Mouse (Mus musculus) intestine, postnatal 0 days (tissue): Measurements from ENCODE around the gene Kazn. TPM values are rescaled to one million over a fixed set of nuclear protein-coding genes. Genes with fewer than 3 reads are reported as not detected.

Experiments used
- ATAC-seq: fragments of 200-750 bp; cut with Nextera tagmentation; 2 replicates; pipeline ENCODE4 v1.8.0; 2017; ENCODE audit warnings: mild to moderate bottlenecking, moderate TSS enrichment, moderate library complexity
- H3K27ac ChIP-seq: fragments of 300-500 bp; sonication (generic); 2 replicates; pipeline ENCODE4 v1.5.1; 2014; ENCODE audit warnings: mild to moderate bottlenecking, low read depth, low read length, moderate library complexity
- H3K27me3 ChIP-seq: fragments of 300-500 bp; sonication (generic); replicated peaks from 2 replicates; pipeline ENCODE4 v1.6.1; 2014; ENCODE audit warnings: low read length, mixed read lengths; ENCODE audit not compliant: control insufficient read depth, insufficient read depth
- H3K36me3 ChIP-seq: fragments of 300-500 bp; sonication (generic); 2 replicates; pipeline ENCODE4 v1.6.1; 2014; ENCODE audit warnings: mild to moderate bottlenecking, moderate library complexity; ENCODE audit not compliant: control insufficient read depth, insufficient read depth
- H3K4me1 ChIP-seq: fragments of 300-500 bp; sonication (generic); replicated peaks from 2 replicates; pipeline ENCODE4 v1.6.1; 2014; ENCODE audit warnings: antibody characterized with exemption, low read length, mixed read lengths; ENCODE audit not compliant: control insufficient read depth, insufficient read depth
- H3K4me2 ChIP-seq: fragments of 300-500 bp; sonication (generic); replicated peaks from 2 replicates; pipeline ENCODE4 v1.6.1; 2014; ENCODE audit warnings: low read depth, mild to moderate bottlenecking, moderate library complexity
- H3K4me3 ChIP-seq: fragments of 300-500 bp; sonication (generic); 2 replicates; pipeline ENCODE4 v1.5.1; 2014; ENCODE audit warnings: low read depth, low read length
- H3K9ac ChIP-seq: fragments of 300-500 bp; sonication (generic); 2 replicates; pipeline ENCODE4 v1.6.1; 2014; ENCODE audit warnings: mild to moderate bottlenecking, low read depth, low read length
- H3K9me3 ChIP-seq: fragments of 300-500 bp; sonication (generic); 2 replicates; pipeline ENCODE4 v1.6.1; 2016; ENCODE audit warnings: mixed run types; ENCODE audit not compliant: control insufficient read depth
- CTCF ChIP-seq: sonication (generic); IDR thresholded peaks from 2 replicates; pipeline ENCODE4 v1.5.1; 2016; ENCODE audit warnings: low read depth, mild to moderate bottlenecking, control low read depth, antibody characterized with exemption, moderate library complexity
- WGBS: fragments of 180-500 bp; shearing (Covaris S2); extraction: QIAGEN DNeasy Blood & Tissue Kit; methylation state at CpG from one replicate; pipeline ENCODE4 v1.1.7; 2014; 5-methylcytosine and 5-hydroxymethylcytosine counted together
- polyA plus RNA-seq: library from polyadenylated mRNA; unstranded; fragments of >200 nt; fragmentation: Nextera tagmentation; extraction: Ambion mirVana; gene quantifications from 2 replicates; pipeline ENCODE4 v1.2.1, GENCODE M21; 2015

Gene Kazn
- polyA plus RNA-seq, 1 experiment from 2014 or later: 17.5 TPM

DNA sequence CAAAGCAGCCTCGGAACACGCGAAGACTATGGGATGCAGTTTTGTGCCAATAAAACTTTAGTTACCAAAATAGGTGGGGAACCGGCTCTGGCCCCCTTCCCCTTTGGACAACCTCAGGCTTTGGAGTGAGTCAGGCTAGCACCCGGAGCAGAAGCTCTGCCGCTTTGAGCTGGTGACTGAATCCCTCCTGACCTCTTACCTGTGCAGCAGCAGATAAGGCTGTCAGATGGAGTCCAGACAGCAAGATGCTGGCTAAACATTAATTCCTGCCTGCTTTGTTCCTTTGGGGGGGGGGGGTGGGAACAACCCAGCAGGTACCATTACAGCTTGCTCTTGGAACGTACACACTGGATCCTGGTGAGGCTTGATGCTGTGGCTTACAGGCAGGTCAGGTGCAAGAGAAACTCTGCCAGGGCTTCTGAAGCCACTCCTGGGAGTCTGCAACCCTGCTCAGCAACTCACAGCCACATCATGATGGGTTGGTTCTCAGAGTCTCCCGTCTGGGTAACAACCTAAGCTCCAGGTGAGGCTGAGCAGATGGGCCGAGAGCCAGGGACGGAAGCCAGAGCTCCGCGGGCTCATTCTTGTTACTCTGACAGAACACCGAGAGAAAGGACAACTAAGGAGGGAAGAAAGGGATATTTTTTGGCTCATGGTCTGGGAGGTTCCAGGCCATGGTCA lies 54.2 kb downstream of the Kazn start:
- H3K4me2 ChIP-seq: no peak overlapping the region
- no peaks in the 10 kb centered on the region for H3K27me3 ChIP-seq
- H3K9ac ChIP-seq: no peak overlapping the region
- 50% methylated on average over 13 of the region's 13 CpGs for WGBS
- no peaks in the 10 kb centered on the region; the same call in 1 of the 2 replicates for H3K4me1 ChIP-seq
- no peak overlapping the region for H3K4me3 ChIP-seq
- peak overlapping the region; percentile 36 for H3K27ac ChIP-seq
- ATAC-seq: peak; percentile 35
- H3K36me3 ChIP-seq: no peaks in the 10 kb centered on the region
- no peak for TF ChIP-seq CTCF
- H3K9me3 ChIP-seq: no peaks in the 10 kb centered on the region

GRCm38 (mm10) chr4:142183591-142183990 lies 55.6 kb downstream of the Kazn start:
- Histone ChIP-seq H3K4me1 (peaks cover 2% of the 10 kb centered on the region), H3K27ac (no peak overlapping the region)

GRCm38 (mm10) chr4:142183015-142183414 lies 56.2 kb downstream of the Kazn start:
- no peak for TF ChIP-seq CTCF
- Histone ChIP-seq H3K4me3 (no peak overlapping the region), H3K4me2 (no peak overlapping the region), H3K27me3 (no peaks in the 10 kb centered on the region), H3K36me3 (no peaks in the 10 kb centered on the region), H3K27ac (no peak overlapping the region), H3K4me1 (peaks cover 3% of the 10 kb centered on the region), H3K9me3 (no peaks in the 10 kb centered on the region), H3K9ac (no peak overlapping the region)
- peak; percentile 41 for ATAC-seq
- 41% methylated on average over 3 of the region's 3 CpGs for WGBS

More at GRCm38 (mm10) chr4:142183591-142183990, 55.6 kb downstream of the Kazn start:
- ATAC-seq: no peak
- Histone ChIP-seq H3K27me3 (no peaks in the 10 kb centered on the region), H3K4me3 (no peak overlapping the region), H3K36me3 (no peaks in the 10 kb centered on the region), H3K9ac (no peak overlapping the region), H3K4me2 (no peak overlapping the region), H3K9me3 (no peaks in the 10 kb centered on the region)
- TF ChIP-seq CTCF: peak; percentile 56
- 93% methylated on average over 1 of the region's 1 CpGs for WGBS

GRCm38 (mm10) chr4:142181646-142182045 lies 57.6 kb downstream of the Kazn start:
- WGBS: 92% methylated on average over 4 of the region's 4 CpGs
- no peak overlapping the region for H3K4me2 ChIP-seq
- no peaks in the 10 kb centered on the region for H3K27me3 ChIP-seq
- no peaks in the 10 kb centered on the region; the same call in 1 of the 2 replicates for H3K36me3 ChIP-seq
- peaks cover 3% of the 10 kb centered on the region for H3K4me1 ChIP-seq
- no peak for TF ChIP-seq CTCF
- no peak overlapping the region for H3K9ac ChIP-seq
- no peak overlapping the region for H3K27ac ChIP-seq
- no peak overlapping the region for H3K4me3 ChIP-seq
- no peaks in the 10 kb centered on the region for H3K9me3 ChIP-seq
- no peak for ATAC-seq

- no peak for ATAC-seq
- TF ChIP-seq CTCF: no peak
- H3K4me3 ChIP-seq: no peak overlapping the region
- 83% methylated on average over 9 of the region's 9 CpGs for WGBS
- H3K27ac ChIP-seq: peak overlapping the region; percentile 6; the same call in 1 of the 2 replicates
- no peak overlapping the region for H3K4me2 ChIP-seq
- no peaks in the 10 kb centered on the region for H3K27me3 ChIP-seq
- H3K9me3 ChIP-seq: no peaks in the 10 kb centered on the region
- H3K4me1 ChIP-seq: peaks cover 3% of the 10 kb centered on the region
- no peak overlapping the region for H3K9ac ChIP-seq
- H3K36me3 ChIP-seq: no peaks in the 10 kb centered on the region; the same call in 1 of the 2 replicates
Observed at GRCm38 (mm10) chr4:142180874-142181273, 58.3 kb downstream of the Kazn start.

- no peaks in the 10 kb centered on the region for H3K9me3 ChIP-seq
- no peaks in the 10 kb centered on the region; the same call in 1 of the 2 replicates for H3K36me3 ChIP-seq
- 0 out of 2 replicates have a peak, but pooled peaks have one; percentile 2 for TF ChIP-seq CTCF
- H3K4me2 ChIP-seq: no peak overlapping the region
- no peak for ATAC-seq
- H3K27ac ChIP-seq: peak overlapping the region; percentile 6; the same call in 1 of the 2 replicates
- peaks cover 3% of the 10 kb centered on the region for H3K4me1 ChIP-seq
- H3K27me3 ChIP-seq: no peaks in the 10 kb centered on the region
- no peak overlapping the region for H3K4me3 ChIP-seq
- WGBS: 7% methylated on average over 3 of the region's 3 CpGs
- H3K9ac ChIP-seq: no peak overlapping the region
Observed at GRCm38 (mm10) chr4:142180289-142180688, 58.9 kb downstream of the Kazn start.
